Mouse (Mus musculus) neural tube, embryonic 11.5 days (tissue): ENCODE data around the gene Olfr543. TPM values are rescaled to one million over a fixed set of nuclear protein-coding genes. Genes with fewer than 3 reads are reported as not detected.

Source experiments
- ATAC-seq: fragments of 200-750 bp; cut with Nextera tagmentation; 2 replicates; pipeline ENCODE4 v1.8.0; 2017; ENCODE audit warnings: moderate number of reproducible peaks, mild to moderate bottlenecking, moderate TSS enrichment, moderate library complexity; ENCODE audit not compliant: insufficient read depth, low FRiP score, low TSS enrichment
- DNase-seq: peaks from one replicate; pipeline ENCODE4 v3.0.0-alpha.2; 2015; ENCODE audit warnings: low spot score
- H3K27ac ChIP-seq: fragments of 300-500 bp; sonication (generic); 2 replicates; pipeline ENCODE4 v1.5.1; 2014; ENCODE audit warnings: low read depth, mild to moderate bottlenecking, low read length
- H3K27me3 ChIP-seq: fragments of 300-500 bp; sonication (generic); 2 replicates; pipeline ENCODE4 v1.6.1; 2014; ENCODE audit warnings: mild to moderate bottlenecking, low read length, mixed read lengths; ENCODE audit not compliant: control insufficient read depth, insufficient read depth
- H3K36me3 ChIP-seq: fragments of 300-500 bp; sonication (generic); 2 replicates; pipeline ENCODE4 v1.6.1; 2014; ENCODE audit warnings: mild to moderate bottlenecking, low read length, moderate library complexity, mixed read lengths; ENCODE audit not compliant: control insufficient read depth, insufficient read depth
- H3K4me1 ChIP-seq: fragments of 300-500 bp; sonication (generic); 2 replicates; pipeline ENCODE4 v1.6.1; 2014; ENCODE audit warnings: low read length, mixed read lengths; ENCODE audit not compliant: control insufficient read depth, insufficient read depth
- H3K4me2 ChIP-seq: fragments of 300-500 bp; sonication (generic); 2 replicates; pipeline ENCODE4 v1.6.1; 2014; ENCODE audit warnings: low read depth, mild to moderate bottlenecking, moderate library complexity
- H3K4me3 ChIP-seq: fragments of 300-500 bp; sonication (generic); 2 replicates; pipeline ENCODE4 v1.5.1; 2014; ENCODE audit warnings: low read depth, low read length
- H3K9ac ChIP-seq: fragments of 300-500 bp; sonication (generic); 2 replicates; pipeline ENCODE4 v1.6.1; 2014; ENCODE audit warnings: mild to moderate bottlenecking, low read length
- H3K9me3 ChIP-seq: fragments of 300-500 bp; sonication (generic); 2 replicates; pipeline ENCODE4 v1.6.1; 2016; ENCODE audit warnings: low read length; ENCODE audit not compliant: control insufficient read depth
- WGBS: fragments of 180-500 bp; shearing (Covaris S2); extraction: QIAGEN DNeasy Blood & Tissue Kit; methylation state at CpG from one replicate; pipeline ENCODE4 v1.1.7; 2014; 5-methylcytosine and 5-hydroxymethylcytosine counted together
- polyA plus RNA-seq: library from polyadenylated mRNA; unstranded; fragments of >200 nt; fragmentation: Nextera tagmentation; extraction: Ambion mirVana; gene quantifications from 2 replicates; pipeline ENCODE4 v1.2.1, GENCODE M21; 2014

The Olfr543 gene
- polyA plus RNA-seq, result 0.31 TPM in 1 of 2 replicates, not detected in the other

DNA sequence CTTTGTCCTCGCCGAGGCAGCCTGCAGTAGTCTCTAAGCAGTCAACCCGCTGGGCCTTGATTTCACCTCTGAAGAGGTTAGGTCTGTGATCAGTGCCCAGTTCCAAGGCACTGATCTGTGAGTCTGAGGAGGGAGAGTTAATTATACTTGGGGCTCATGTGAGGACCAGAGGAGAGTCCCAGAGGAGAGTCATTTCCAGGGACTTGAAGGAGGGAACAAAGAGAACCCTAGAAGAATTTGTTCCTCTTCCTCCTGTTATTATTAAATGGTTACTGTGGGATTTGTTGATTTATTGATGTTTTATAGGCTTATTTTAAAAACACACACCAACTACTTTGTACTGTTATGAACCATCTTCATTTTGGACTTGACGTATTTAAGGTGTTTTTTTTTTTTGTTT, at the start of gene Olfr543:
Gene Olfr543, minus strand, starts transcription at position 101 of the 400 bp plus-strand sequence.
- WGBS, result 92% methylated on average over 4 of the region's 4 CpGs
- no peak within 1 kb of the TSS for H3K4me2 ChIP-seq
- no peak for ATAC-seq

DNA sequence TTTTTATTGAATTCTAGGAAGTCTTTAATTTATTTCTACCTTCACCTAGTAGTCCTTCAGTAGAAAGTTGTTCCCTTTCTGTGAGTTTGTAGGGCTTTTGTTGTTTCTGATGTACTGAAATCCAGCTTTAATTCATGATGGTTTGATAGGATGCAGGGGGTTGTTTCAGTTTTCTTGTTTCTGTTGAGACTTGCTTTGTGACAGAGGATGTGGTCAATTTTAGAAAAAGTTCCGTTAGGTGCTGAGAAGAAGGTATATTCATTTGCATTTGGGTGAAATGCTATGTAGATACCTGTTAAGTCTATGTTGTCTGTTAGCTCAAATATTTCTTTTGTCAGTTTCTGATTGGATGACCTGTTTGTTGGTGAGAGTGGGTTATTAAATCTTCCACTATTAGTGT, 47.6 kb upstream of the Olfr543 start:
- Histone ChIP-seq H3K4me3 (no peak overlapping the region), H3K9me3 (no peaks in the 10 kb centered on the region), H3K27me3 (no peaks in the 10 kb centered on the region), H3K4me2 (no peak overlapping the region), H3K4me1 (no peaks in the 10 kb centered on the region), H3K27ac (no peak overlapping the region), H3K36me3 (no peaks in the 10 kb centered on the region), H3K9ac (no peak overlapping the region)
- 88% methylated on average over 1 of the region's 1 CpGs for WGBS
- no peak for ATAC-seq
- DNase-seq, result no peak

More for the DNA sequence above, at the start of gene Olfr543:
- no peak within 1 kb of the TSS for H3K9ac ChIP-seq
- no peaks in the 10 kb centered on the region for H3K4me1 ChIP-seq
- no peak for DNase-seq
- H3K27me3 ChIP-seq, result no peaks in the 10 kb centered on the region
- H3K36me3 ChIP-seq, result no peaks in the 10 kb centered on the region
- no peak within 1 kb of the TSS for H3K27ac ChIP-seq
- no peak within 1 kb of the TSS for H3K4me3 ChIP-seq
- no peaks in the 10 kb centered on the region for H3K9me3 ChIP-seq

GRCm38 (mm10) chr7:102517051-102517335, 35.5 kb upstream of the Olfr543 start:
- no peak overlapping the region for H3K4me2 ChIP-seq
- no peaks in the 10 kb centered on the region for H3K27me3 ChIP-seq
- 0 out of 2 replicates have a peak, but pooled peaks cover 3% of the 10 kb centered on the region for H3K4me1 ChIP-seq
- H3K36me3 ChIP-seq, result no peaks in the 10 kb centered on the region
- DNase-seq (no peak), ATAC-seq (no peak)
- no peak overlapping the region for H3K27ac ChIP-seq
- WGBS, result 94% methylated on average over 2 of the region's 2 CpGs
- H3K9ac ChIP-seq, result no peak overlapping the region
- no peaks in the 10 kb centered on the region for H3K9me3 ChIP-seq
- no peak overlapping the region for H3K4me3 ChIP-seq

GRCm38 (mm10) chr7:102516261-102517050, 35.0 kb upstream of the Olfr543 start:
- Histone ChIP-seq H3K27ac (no peak overlapping the region), H3K27me3 (no peaks in the 10 kb centered on the region), H3K36me3 (no peaks in the 10 kb centered on the region), H3K4me1 (0 out of 2 replicates have a peak, but pooled peaks cover 3% of the 10 kb centered on the region), H3K4me2 (no peak overlapping the region), H3K4me3 (no peak overlapping the region), H3K9me3 (no peaks in the 10 kb centered on the region), H3K9ac (no peak overlapping the region)
- no peak for ATAC-seq
- no peak for DNase-seq
- WGBS, result 82% methylated on average over 10 of the region's 10 CpGs

GRCm38 (mm10) chr7:102514144-102514543, 32.7 kb upstream of the Olfr543 start:
- no peak overlapping the region for H3K4me2 ChIP-seq
- DNase-seq (no peak), ATAC-seq (no peak)
- no peaks in the 10 kb centered on the region for H3K27me3 ChIP-seq
- no peaks in the 10 kb centered on the region for H3K36me3 ChIP-seq
- H3K4me3 ChIP-seq, result no peak overlapping the region
- 0 out of 2 replicates have a peak, but pooled peaks cover 3% of the 10 kb centered on the region for H3K4me1 ChIP-seq
- no peaks in the 10 kb centered on the region for H3K9me3 ChIP-seq
- WGBS, result 71% methylated on average over 4 of the region's 4 CpGs
- no peak overlapping the region for H3K9ac ChIP-seq
- no peak overlapping the region for H3K27ac ChIP-seq

- ATAC-seq (peak; percentile 96), DNase-seq (peak; percentile 93)
- no peak overlapping the region for H3K27ac ChIP-seq
- H3K36me3 ChIP-seq, result no peaks in the 10 kb centered on the region
- peak overlapping the region; percentile 38 for H3K4me3 ChIP-seq
- 1% methylated on average over 52 of the region's 54 CpGs for WGBS
- H3K9me3 ChIP-seq, result no peaks in the 10 kb centered on the region
- 0 out of 2 replicates have a peak, but pooled peaks cover 3% of the 10 kb centered on the region for H3K4me1 ChIP-seq
- no peaks in the 10 kb centered on the region for H3K27me3 ChIP-seq
- H3K9ac ChIP-seq, result peak overlapping the region; percentile 70
- peak overlapping the region; percentile 77 for H3K4me2 ChIP-seq
Observed at GRCm38 (mm10) chr7:102512814-102513435, 31.4 kb upstream of the Olfr543 start.

GRCm38 (mm10) chr7:102511927-102512326, 30.4 kb upstream of the Olfr543 start:
- WGBS, result 92% methylated on average over 10 of the region's 10 CpGs
- no peak overlapping the region for H3K4me3 ChIP-seq
- H3K9me3 ChIP-seq, result no peaks in the 10 kb centered on the region
- no peak overlapping the region for H3K9ac ChIP-seq
- DNase-seq (no peak), ATAC-seq (no peak)
- H3K4me2 ChIP-seq, result no peak overlapping the region
- H3K4me1 ChIP-seq, result 0 out of 2 replicates have a peak, but pooled peaks cover 3% of the 10 kb centered on the region
- H3K27me3 ChIP-seq, result no peaks in the 10 kb centered on the region
- no peak overlapping the region for H3K27ac ChIP-seq
- no peaks in the 10 kb centered on the region for H3K36me3 ChIP-seq

DNA sequence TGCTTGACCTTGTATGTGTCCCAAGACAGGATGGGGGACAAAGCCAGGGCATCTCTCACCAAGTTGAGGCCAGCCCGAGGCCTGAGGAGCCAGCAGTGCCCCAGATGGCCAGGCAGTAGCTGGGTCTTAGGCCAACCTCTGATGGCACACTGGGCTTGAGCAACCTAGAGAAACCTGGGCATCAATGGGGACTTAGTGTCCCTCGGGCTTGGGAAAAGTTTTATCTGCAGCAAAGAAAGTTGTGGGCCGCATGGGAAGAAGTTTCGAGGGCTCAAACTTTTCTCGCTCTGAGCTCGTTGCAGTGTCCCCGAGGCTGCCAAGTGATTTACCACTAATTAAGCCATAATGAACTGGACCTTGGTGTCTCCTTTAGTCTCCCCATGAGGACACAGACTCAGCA, 28.2 kb upstream of the Olfr543 start:
- Histone ChIP-seq H3K27ac (no peak overlapping the region), H3K27me3 (no peaks in the 10 kb centered on the region), H3K9ac (no peak overlapping the region), H3K36me3 (no peaks in the 10 kb centered on the region), H3K4me1 (0 out of 2 replicates have a peak, but pooled peaks cover 3% of the 10 kb centered on the region), H3K9me3 (no peaks in the 10 kb centered on the region), H3K4me2 (no peak overlapping the region), H3K4me3 (no peak overlapping the region)
- ATAC-seq, result no peak
- 70% methylated on average over 7 of the region's 7 CpGs for WGBS
- no peak for DNase-seq

DNA sequence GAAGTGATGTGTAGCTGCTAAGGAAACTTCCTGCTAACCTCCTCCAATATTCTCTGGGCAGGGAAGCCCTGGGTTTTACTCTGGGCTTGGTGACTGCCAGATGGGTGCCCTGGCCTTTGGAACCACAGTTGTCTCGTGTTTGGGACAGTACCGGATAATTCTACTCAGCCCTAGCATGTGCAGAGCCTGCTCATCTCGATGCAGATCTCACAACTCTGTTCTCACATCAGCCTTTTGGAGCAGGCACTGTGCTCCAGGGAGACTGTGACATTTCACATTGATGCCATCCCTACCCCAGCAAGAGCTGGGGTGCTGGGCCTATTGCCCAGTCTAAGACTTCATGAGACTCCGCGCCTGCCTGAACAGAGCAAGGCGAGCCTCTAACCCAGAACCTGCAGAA, 27.2 kb upstream of the Olfr543 start:
- H3K4me2 ChIP-seq, result no peak overlapping the region
- no peak overlapping the region for H3K27ac ChIP-seq
- ATAC-seq (no peak), DNase-seq (no peak)
- no peaks in the 10 kb centered on the region for H3K27me3 ChIP-seq
- H3K9ac ChIP-seq, result no peak overlapping the region
- H3K36me3 ChIP-seq, result no peaks in the 10 kb centered on the region
- no peaks in the 10 kb centered on the region for H3K9me3 ChIP-seq
- WGBS, result 89% methylated on average over 6 of the region's 6 CpGs
- H3K4me1 ChIP-seq, result 0 out of 2 replicates have a peak, but pooled peaks cover 3% of the 10 kb centered on the region
- no peak overlapping the region for H3K4me3 ChIP-seq
